Mouse (Mus musculus): Measurements from ENCODE around the gene Chrna7.

Gene Chrna7

GRCm38 (mm10) chr7:63212084-63212723, at the start of gene Chrna7:
Chrna7 (minus strand) TSS chr7:63212569.
- no peak for DNase-seq (ENCODE audit: low read depth, low spot score)

GRCm38 (mm10) chr7:63249404-63249803, 37.0 kb upstream of the Chrna7 start:
- no peak for DNase-seq (ENCODE audit: low read depth, low spot score)

GRCm38 (mm10) chr7:63237852-63238516, 25.6 kb upstream of the Chrna7 start:
- no peak for DNase-seq (ENCODE audit: low read depth, low spot score)

DNA sequence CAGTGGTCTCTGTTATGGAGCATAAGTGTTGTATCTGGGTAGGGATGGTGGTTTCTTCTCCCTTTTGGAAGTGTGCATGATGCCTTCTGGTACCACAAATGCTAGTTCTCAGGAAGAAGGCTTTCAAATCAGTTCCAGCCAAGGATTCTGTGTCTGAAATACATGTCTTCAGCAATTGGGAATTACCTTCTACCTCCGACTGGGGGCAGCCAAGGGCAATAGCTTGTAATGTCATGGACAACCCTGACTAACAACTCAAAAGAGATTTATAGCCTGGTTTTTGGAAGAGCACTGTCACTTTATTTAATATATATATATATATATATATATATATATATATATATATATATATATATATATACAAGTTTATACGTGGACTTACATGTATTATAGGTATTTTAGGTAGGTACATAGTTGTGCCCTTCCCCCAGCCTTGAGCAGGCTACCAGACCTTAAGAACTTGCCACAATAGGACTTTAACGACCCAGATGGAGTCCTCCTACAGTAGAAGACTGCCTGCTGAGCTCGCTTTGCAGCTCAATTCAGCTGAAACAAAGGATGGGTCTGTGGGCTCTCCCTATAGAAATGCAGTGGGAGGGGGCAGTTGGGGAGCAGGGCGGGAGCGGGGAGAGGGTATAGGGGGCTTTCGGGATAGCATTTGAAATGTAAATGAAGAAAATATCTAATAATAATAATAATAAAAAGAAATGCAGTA, 12.9 kb upstream of the Chrna7 start:
- no peak for DNase-seq (ENCODE audit: low read depth, low spot score)

DNA sequence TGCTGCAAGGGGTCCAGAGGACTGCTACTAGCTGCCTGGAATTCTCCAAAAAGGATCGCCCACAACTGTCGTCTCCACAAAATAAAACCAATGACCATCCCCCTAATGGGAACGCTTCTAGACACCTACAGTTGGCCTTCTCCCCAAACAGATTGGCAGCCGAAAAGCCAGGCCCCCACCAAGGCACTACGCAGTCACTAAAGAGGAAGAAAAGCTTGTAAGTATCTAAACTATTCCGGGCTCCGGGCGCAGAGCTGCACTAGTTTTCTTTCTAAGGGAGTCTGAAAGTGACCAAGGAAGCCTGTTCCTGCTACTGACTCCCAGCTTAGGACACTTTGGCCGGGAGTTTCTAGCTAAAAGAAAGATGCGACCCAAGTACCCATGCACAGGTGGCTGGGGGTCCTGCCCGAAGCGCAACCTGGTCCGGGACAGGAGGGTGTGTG, 707 bp downstream of the Chrna7 start:
- no peak for DNase-seq (ENCODE audit: low read depth, low spot score)

- DNase-seq (ENCODE audit: low read depth, low spot score) = no peak
Measured at GRCm38 (mm10) chr7:63209501-63209900, 2.9 kb downstream of the Chrna7 start.

GRCm38 (mm10) chr7:63207137-63207536, 5.2 kb downstream of the Chrna7 start:
- DNase-seq (ENCODE audit: low read depth, low spot score) = no peak

- no peak for DNase-seq (ENCODE audit: low read depth, low spot score)
Measured at GRCm38 (mm10) chr7:63195560-63195959, 16.8 kb downstream of the Chrna7 start.

- no peak for DNase-seq (ENCODE audit: low read depth, low spot score)
Measured at GRCm38 (mm10) chr7:63189647-63190534, 22.5 kb downstream of the Chrna7 start.

GRCm38 (mm10) chr7:63170063-63170787, 42.1 kb downstream of the Chrna7 start:
- DNase-seq (ENCODE audit: low read depth, low spot score) = no peak

GRCm38 (mm10) chr7:63164617-63165016, 47.8 kb downstream of the Chrna7 start:
- DNase-seq (ENCODE audit: low read depth, low spot score) = no peak

- no peak for DNase-seq (ENCODE audit: low read depth, low spot score)
Measured at GRCm38 (mm10) chr7:63162272-63162864, 50.0 kb downstream of the Chrna7 start.

DNA sequence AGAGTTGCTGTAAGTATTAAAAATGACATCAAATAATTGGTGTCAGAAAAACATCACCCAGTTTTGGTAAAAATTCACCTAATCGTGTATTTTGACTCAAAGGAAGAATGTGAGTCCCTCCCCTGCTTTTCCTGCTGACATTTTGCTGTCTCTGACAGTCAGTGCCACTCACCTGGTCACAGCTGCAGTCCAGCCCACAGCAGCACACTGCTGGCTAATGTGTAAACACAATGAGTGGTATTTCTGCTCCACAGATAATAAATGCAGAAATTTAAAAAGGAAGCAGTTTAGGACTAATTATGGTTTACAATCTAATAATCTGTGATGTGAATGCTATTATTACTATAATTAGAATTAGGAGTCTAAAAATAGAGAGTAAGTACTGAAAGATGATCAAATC, 59.1 kb downstream of the Chrna7 start:
- no peak for DNase-seq (ENCODE audit: low read depth, low spot score)

- DNase-seq (ENCODE audit: low read depth, low spot score) = no peak
Measured at GRCm38 (mm10) chr7:63148740-63149139, 63.6 kb downstream of the Chrna7 start.

DNA sequence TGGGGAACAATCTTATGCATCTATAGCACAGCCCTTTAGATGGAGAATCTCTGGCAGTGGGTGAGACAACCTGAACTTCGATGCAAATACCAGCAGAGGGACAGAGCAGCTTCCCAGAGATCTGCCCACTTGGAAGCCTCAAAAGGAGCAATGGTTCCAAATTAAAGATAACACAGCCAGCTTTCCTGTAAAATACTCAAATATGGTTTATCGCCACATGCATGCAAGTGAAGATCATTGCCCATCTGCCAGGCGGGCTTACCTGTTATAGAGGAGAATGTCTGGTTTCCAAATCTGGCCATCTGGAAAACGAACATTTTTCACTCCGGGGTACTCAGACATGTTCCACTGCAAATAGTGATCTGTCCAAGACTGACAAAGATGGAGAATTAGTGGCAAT, 64.0 kb downstream of the Chrna7 start:
- no peak for DNase-seq (ENCODE audit: low read depth, low spot score)

DNA sequence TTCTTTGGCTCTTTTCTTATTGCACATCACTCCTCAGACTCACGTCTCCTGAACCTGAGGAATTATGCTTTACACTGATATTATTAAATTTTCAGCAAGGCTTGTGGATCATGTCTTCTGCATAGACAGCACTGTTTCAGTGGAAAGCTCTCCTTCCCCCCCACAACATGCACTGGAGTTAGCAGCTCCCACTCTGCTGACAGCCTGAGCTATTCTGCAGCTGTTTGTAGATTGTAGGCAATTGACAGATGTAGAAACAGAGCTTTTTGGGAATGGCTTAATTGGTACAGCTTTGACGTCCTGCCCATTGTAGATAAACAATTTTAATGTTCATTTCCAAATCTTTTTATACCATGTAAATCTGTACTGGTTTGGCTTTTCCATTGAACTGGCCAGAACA, 89.8 kb downstream of the Chrna7 start:
- no peak for DNase-seq (ENCODE audit: low read depth, low spot score)

GRCm38 (mm10) chr7:63113671-63114070, 98.7 kb downstream of the Chrna7 start:
- DNase-seq (ENCODE audit: low read depth, low spot score) = no peak

- DNase-seq (ENCODE audit: low read depth, low spot score) = no peak
Measured at GRCm38 (mm10) chr7:63113252-63113651, 99.1 kb downstream of the Chrna7 start.

DNA sequence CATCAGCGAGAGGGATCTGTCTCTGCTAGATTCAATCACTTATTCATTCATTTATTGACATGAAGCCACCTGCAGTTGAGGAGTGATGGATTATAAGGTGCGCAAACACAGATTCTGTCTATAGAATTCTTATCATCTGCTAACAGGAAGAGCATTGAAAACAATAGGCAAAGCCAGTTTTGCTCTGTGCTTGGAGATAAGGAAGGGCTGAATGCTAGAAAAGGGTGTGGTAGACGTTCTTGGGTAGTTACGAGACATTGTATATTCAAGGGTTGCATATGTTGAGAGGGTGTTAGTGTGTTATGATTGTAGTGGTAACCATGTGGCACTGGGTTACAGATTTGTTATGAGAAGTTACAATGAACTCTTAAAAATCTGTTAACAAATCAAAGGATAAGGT, 103.0 kb downstream of the Chrna7 start:
- no peak for DNase-seq (ENCODE audit: low read depth, low spot score)

- no peak for DNase-seq (ENCODE audit: low read depth, low spot score)
Measured at GRCm38 (mm10) chr7:63085954-63086353, 126.4 kb downstream of the Chrna7 start.
